Mouse (Mus musculus): ENCODE results near the gene Gm21173. TPM values are rescaled to one million over a fixed set of nuclear protein-coding genes. Genes with fewer than 3 reads are reported as not detected.
"Not testable (repeated sequence)": the region's sequence is repeated elsewhere in the genome, so short reads cannot be mapped to it uniquely, and the experiment has no call there.

Gene Gm21173
- total RNA-seq (2014; fragmentation: Nextera tagmentation) (not detected in 2 replicates), total RNA-seq (2017) (not detected in 2 replicates)

- ATAC-seq (replicated peaks; ENCODE audit: low FRiP score, low TSS enrichment, poor library complexity, severe bottlenecking), result not testable (repeated sequence)
Measured at GRCm38 (mm10) chrY:76761300-76761699, at the start of gene Gm21173. TSS of gene Gm21173 (plus strand) at chrY:76761600.
